Mouse (Mus musculus) limb, embryonic 13.5 days (tissue): ENCODE results near the gene Pcnx3. TPM values are rescaled to one million over a fixed set of nuclear protein-coding genes. Genes with fewer than 3 reads are reported as not detected.

Source experiments
- ATAC-seq: fragments of 200-750 bp; cut with Nextera tagmentation; 2 replicates; pipeline ENCODE4 v1.8.0; 2017; ENCODE audit warnings: low read depth, moderate number of reproducible peaks, moderate TSS enrichment; ENCODE audit not compliant: low FRiP score
- H3K27ac ChIP-seq: fragments of 300-500 bp; sonication (generic); 2 replicates; pipeline ENCODE4 v1.5.1; 2015; ENCODE audit warnings: inconsistent platforms, mild to moderate bottlenecking, moderate library complexity
- H3K27me3 ChIP-seq: fragments of 300-500 bp; sonication (generic); 2 replicates; pipeline ENCODE4 v1.6.1; 2015; ENCODE audit warnings: mild to moderate bottlenecking, inconsistent platforms
- H3K36me3 ChIP-seq: fragments of 300-500 bp; sonication (generic); 2 replicates; pipeline ENCODE4 v1.6.1; 2015; ENCODE audit warnings: inconsistent platforms, mild to moderate bottlenecking, moderate library complexity
- H3K4me1 ChIP-seq: fragments of 300-500 bp; sonication (generic); 2 replicates; pipeline ENCODE4 v1.6.1; 2015; ENCODE audit warnings: inconsistent platforms
- H3K4me2 ChIP-seq: fragments of 300-500 bp; sonication (generic); replicated peaks from 2 replicates; pipeline ENCODE4 v1.6.1; 2015; ENCODE audit warnings: inconsistent platforms, mild to moderate bottlenecking, moderate library complexity
- H3K4me3 ChIP-seq: fragments of 300-500 bp; sonication (generic); 2 replicates; pipeline ENCODE4 v1.5.1; 2015; ENCODE audit warnings: moderate library complexity, mild to moderate bottlenecking, inconsistent platforms
- H3K9ac ChIP-seq: fragments of 300-500 bp; sonication (generic); 2 replicates; pipeline ENCODE4 v1.6.1; 2015; ENCODE audit warnings: mild to moderate bottlenecking, inconsistent platforms
- H3K9me3 ChIP-seq: fragments of 300-500 bp; sonication (generic); 2 replicates; pipeline ENCODE4 v1.6.1; 2016; ENCODE audit warnings: inconsistent platforms
- WGBS: fragments of 180-500 bp; shearing (Covaris S2); methylation state at CpG from one replicate; pipeline ENCODE4 v1.1.7; 2015; 5-methylcytosine and 5-hydroxymethylcytosine counted together
- polyA plus RNA-seq: library from polyadenylated mRNA; unstranded; fragments of >200 nt; fragmentation: Nextera tagmentation; extraction: Ambion mirVana; gene quantifications from 2 replicates; pipeline ENCODE4 v1.2.1, GENCODE M21; 2015

The Pcnx3 gene
- polyA plus RNA-seq, 1 experiment from 2014 or later, result 28.7 TPM

GRCm38 (mm10) chr19:5664669-5665257 lies 23.9 kb downstream of the Pcnx3 start:
- peaks cover 62% of the 10 kb centered on the region for H3K36me3 ChIP-seq
- H3K27ac ChIP-seq, result no peak overlapping the region
- WGBS, result 93% methylated on average over 10 of the region's 10 CpGs

GRCm38 (mm10) chr19:5662981-5663913 lies 25.5 kb downstream of the Pcnx3 start, which contains the start of gene Sipa1:
Gene Sipa1 (minus strand): TSS chr19:5663707.
- H3K27me3 ChIP-seq, result no peaks in the 10 kb centered on the region
- peak within 1 kb of the TSS; percentile 74 for H3K4me2 ChIP-seq
- under 1% methylated on average over 32 of the region's 32 CpGs for WGBS
- H3K9me3 ChIP-seq, result no peaks in the 10 kb centered on the region
- peak within 1 kb of the TSS; percentile 52 for H3K4me3 ChIP-seq
- peaks cover 36% of the 10 kb centered on the region for H3K4me1 ChIP-seq
- H3K27ac ChIP-seq, result peak within 1 kb of the TSS; percentile 88
- ATAC-seq, result peak; percentile 94
- peak within 1 kb of the TSS; percentile 66 for H3K9ac ChIP-seq
- H3K36me3 ChIP-seq, result peaks cover 59% of the 10 kb centered on the region

More at GRCm38 (mm10) chr19:5664669-5665257, 23.9 kb downstream of the Pcnx3 start:
- H3K9ac ChIP-seq, result peak overlapping the region; percentile 13; the same call in 1 of the 2 replicates
- no peaks in the 10 kb centered on the region for H3K9me3 ChIP-seq
- ATAC-seq, result no peak
- H3K4me2 ChIP-seq, result no peak overlapping the region
- H3K4me1 ChIP-seq, result peaks cover 36% of the 10 kb centered on the region
- no peaks in the 10 kb centered on the region for H3K27me3 ChIP-seq
- no peak overlapping the region for H3K4me3 ChIP-seq

GRCm38 (mm10) chr19:5662310-5662709 lies 26.4 kb downstream of the Pcnx3 start:
- Histone ChIP-seq H3K27me3 (no peaks in the 10 kb centered on the region), H3K36me3 (peaks cover 50% of the 10 kb centered on the region), H3K4me1 (peaks cover 36% of the 10 kb centered on the region), H3K4me2 (peak overlapping the region; percentile 74), H3K4me3 (peak overlapping the region; percentile 52), H3K27ac (peak overlapping the region; percentile 88), H3K9me3 (no peaks in the 10 kb centered on the region), H3K9ac (peak overlapping the region; percentile 66)
- WGBS, result 61% methylated on average over 8 of the region's 8 CpGs
- ATAC-seq, result no peak

DNA sequence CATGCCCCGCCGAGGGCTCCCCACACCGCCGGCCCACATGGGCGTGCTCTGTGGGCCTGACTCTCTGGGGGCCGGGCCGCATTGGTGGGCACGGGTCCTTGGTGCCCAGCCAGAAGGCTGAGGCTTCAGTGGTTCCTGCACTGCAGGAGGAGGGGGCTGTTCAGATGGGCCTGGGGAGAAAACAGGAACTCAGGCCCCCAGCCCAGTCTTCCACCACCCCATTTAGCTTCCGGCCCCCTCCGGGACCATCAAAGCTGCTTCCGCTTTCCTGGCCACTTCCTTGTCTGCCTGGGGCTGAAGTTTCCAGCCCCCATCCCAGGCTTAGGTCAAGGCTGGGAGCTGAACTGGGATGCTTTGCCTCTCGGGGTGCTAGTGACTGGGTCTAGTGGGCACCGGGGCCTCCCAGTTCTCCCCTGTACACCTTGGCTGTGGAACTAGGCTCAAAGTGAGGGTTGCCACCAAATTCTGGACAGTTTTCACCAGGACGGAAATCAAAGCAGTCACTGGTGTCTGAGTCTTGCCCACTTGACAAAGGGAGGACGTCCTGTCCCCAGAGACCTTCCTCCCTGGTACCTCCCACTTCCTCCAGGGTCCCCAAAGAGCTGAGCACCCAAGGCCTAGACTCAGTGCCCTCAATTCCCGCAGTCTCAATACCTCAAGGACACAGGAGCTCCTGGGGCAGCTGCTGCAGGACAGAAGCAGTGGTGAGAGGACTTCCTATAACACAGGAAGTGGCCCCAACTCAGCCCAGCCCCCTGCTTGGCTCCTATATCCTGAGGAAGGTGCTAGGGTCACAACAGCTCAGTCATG lies 27.6 kb downstream of the Pcnx3 start:
- ATAC-seq, result no peak
- H3K4me1 ChIP-seq, result peaks cover 36% of the 10 kb centered on the region
- H3K9me3 ChIP-seq, result no peaks in the 10 kb centered on the region
- WGBS, result 82% methylated on average over 16 of the region's 16 CpGs
- H3K27ac ChIP-seq, result 0 out of 2 replicates have a peak overlapping the region, but pooled peaks have one; percentile 0
- H3K9ac ChIP-seq, result peak overlapping the region; percentile 48; the same call in 1 of the 2 replicates
- H3K4me2 ChIP-seq, result peak overlapping the region; percentile 74
- peaks cover 3% of the 10 kb centered on the region; the same call in 1 of the 2 replicates for H3K27me3 ChIP-seq
- peaks cover 43% of the 10 kb centered on the region for H3K36me3 ChIP-seq
- H3K4me3 ChIP-seq, result peak overlapping the region; percentile 14

- Histone ChIP-seq H3K36me3 (peaks cover 46% of the 10 kb centered on the region), H3K9me3 (no peaks in the 10 kb centered on the region), H3K4me3 (peak overlapping the region; percentile 48), H3K4me2 (peak overlapping the region; percentile 82), H3K27me3 (peaks cover 31% of the 10 kb centered on the region), H3K27ac (no peak overlapping the region), H3K4me1 (peaks cover 22% of the 10 kb centered on the region), H3K9ac (peak overlapping the region; percentile 60)
- 10% methylated on average over 43 of the region's 43 CpGs for WGBS
- 0 out of 2 replicates have a peak, but pooled peaks have one; percentile 5 for ATAC-seq
These were observed 33.9 kb downstream of the Pcnx3 start for GRCm38 (mm10) chr19:5654720-5655298.

GRCm38 (mm10) chr19:5653969-5654719 lies 34.6 kb downstream of the Pcnx3 start:
- H3K4me3 ChIP-seq, result peak overlapping the region; percentile 48
- peak overlapping the region; percentile 82 for H3K4me2 ChIP-seq
- H3K36me3 ChIP-seq, result peaks cover 40% of the 10 kb centered on the region
- peaks cover 31% of the 10 kb centered on the region for H3K27me3 ChIP-seq
- peaks cover 25% of the 10 kb centered on the region for H3K4me1 ChIP-seq
- H3K9me3 ChIP-seq, result no peaks in the 10 kb centered on the region
- no peak overlapping the region for H3K27ac ChIP-seq
- ATAC-seq, result peak; percentile 38; the same call in 1 of the 2 replicates
- H3K9ac ChIP-seq, result peak overlapping the region; percentile 60
- 5% methylated on average over 61 of the region's 62 CpGs for WGBS

DNA sequence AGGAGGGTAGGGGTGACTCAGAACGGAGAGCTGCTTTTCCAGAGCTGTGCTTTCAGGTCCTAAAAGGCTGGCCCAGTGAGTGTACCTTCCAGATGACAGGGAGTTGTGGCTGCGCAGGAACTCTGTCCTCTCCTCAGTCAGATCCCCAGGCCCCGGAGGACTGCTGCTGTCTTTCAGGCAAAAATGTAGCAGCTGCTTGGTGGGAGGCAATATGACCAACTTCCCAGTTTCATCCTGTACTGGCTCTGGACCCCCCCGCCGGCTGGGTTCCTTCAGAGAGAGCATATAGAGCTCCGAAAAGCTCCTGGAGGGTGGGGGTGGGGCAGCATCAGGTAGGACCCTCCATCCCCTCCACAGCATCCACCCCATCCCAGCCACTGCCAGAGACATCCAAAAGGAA lies 36.1 kb downstream of the Pcnx3 start:
- H3K27me3 ChIP-seq, result peaks cover 31% of the 10 kb centered on the region
- H3K27ac ChIP-seq, result no peak overlapping the region
- no peak overlapping the region for H3K4me2 ChIP-seq
- no peak for ATAC-seq
- H3K4me1 ChIP-seq, result peaks cover 39% of the 10 kb centered on the region
- H3K4me3 ChIP-seq, result no peak overlapping the region
- WGBS, result 78% methylated on average over 6 of the region's 6 CpGs
- 0 out of 2 replicates have a peak overlapping the region, but pooled peaks have one; percentile 31 for H3K9ac ChIP-seq
- H3K9me3 ChIP-seq, result no peaks in the 10 kb centered on the region
- peaks cover 41% of the 10 kb centered on the region for H3K36me3 ChIP-seq

DNA sequence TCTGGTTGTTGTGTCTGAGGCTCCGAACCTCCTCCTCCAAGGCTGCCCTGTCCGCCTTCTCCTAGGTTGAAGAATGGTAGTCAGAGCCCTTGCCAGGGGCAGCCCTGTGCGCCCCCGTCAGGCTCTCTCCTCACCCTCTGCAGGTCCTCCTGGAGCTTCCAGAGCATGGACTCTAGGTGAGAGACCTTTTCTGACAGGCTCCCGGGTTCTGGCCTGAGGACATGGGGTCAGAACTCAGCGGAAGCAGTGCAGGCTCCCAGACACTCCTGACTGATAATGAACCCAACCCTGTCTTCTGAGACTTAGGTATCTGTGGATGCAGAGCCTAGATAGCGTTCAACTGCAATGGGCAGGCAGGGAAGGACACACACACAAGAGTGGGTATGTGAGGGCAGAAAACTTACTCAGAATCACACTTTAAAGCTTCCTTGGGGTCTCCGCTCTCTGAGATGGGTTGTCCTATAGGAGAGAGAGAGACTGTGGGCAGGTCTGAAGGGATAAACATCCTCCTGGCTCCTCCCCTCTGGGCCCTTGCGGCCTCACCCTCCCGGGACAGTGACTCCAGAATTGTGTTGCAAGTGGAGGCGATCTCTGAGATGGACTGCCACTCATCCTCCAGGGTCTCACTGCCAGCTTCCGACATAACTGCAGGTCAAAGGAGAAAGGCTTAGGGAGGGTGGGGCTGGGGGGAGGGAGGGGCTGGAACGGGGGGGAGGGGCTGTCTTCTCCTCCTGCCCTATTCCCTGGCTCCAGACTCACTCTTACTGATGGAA lies 37.0 kb downstream of the Pcnx3 start:
- WGBS, result 60% methylated on average over 13 of the region's 13 CpGs
- H3K4me2 ChIP-seq, result no peak overlapping the region
- H3K4me1 ChIP-seq, result peaks cover 39% of the 10 kb centered on the region
- H3K9ac ChIP-seq, result no peak overlapping the region
- no peak overlapping the region for H3K27ac ChIP-seq
- ATAC-seq, result no peak
- peaks cover 31% of the 10 kb centered on the region for H3K27me3 ChIP-seq
- no peaks in the 10 kb centered on the region for H3K9me3 ChIP-seq
- H3K36me3 ChIP-seq, result peaks cover 50% of the 10 kb centered on the region
- no peak overlapping the region for H3K4me3 ChIP-seq

DNA sequence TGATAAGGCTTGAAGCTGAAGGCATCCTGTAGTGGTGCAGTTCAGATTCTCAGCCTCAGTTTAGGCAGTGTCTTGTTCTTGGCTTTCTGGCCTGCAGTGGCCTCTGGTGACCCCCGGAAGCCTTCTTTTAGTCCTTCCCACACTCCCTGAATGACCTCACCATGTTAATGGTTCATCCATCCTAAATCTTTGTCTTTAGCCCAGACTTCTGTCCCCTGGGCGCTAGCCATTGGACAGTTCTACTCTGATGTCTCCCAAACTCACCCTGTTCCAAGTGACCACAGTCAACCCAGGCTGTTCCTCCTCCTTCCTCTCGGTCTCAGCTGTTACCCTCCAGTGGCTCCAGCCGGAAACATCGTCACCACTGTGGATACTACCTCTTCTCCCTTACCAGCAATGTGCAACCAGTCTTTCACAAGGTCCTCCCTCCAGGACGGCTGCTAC lies 39.4 kb downstream of the Pcnx3 start:
- Histone ChIP-seq H3K36me3 (peaks cover 65% of the 10 kb centered on the region), H3K27ac (peak overlapping the region; percentile 61; the same call in 1 of the 2 replicates), H3K9ac (peak overlapping the region; percentile 62), H3K4me3 (peak overlapping the region; percentile 35), H3K4me2 (peak overlapping the region; percentile 66), H3K9me3 (no peaks in the 10 kb centered on the region), H3K4me1 (peaks cover 25% of the 10 kb centered on the region), H3K27me3 (peaks cover 10% of the 10 kb centered on the region)
- ATAC-seq, result no peak; the same call in 1 of the 2 replicates
- 75% methylated on average over 6 of the region's 6 CpGs for WGBS
